Mouse (Mus musculus): ENCODE measurements around the gene Fbxo42. TPM values are rescaled to one million over a fixed set of nuclear protein-coding genes. Genes with fewer than 3 reads are reported as not detected.
A peak's percentile ranks its signal among the peaks of the same experiment; 100 is the strongest.

Fbxo42 gene
- polyA plus RNA-seq, 1 experiment: 22.1 TPM

GRCm38 (mm10) chr4:141146491-141147033, 1.2 kb upstream of the Fbxo42 start:
- H3K4me3 ChIP-seq (ENCODE audit: insufficient read depth, low read length): no peak overlapping the region
- TF ChIP-seq POLR2A (IDR thresholded peaks at IDR 0.05; ENCODE audit: low read depth, low read length): no peak
- peak overlapping the region; percentile 92; the same call in 1 of the 2 replicates for H3K27ac ChIP-seq (ENCODE audit: insufficient read depth, low read length)
- peaks cover 4% of the 10 kb centered on the region for H3K4me1 ChIP-seq (ENCODE audit: control insufficient read depth, insufficient read depth, low read length)

GRCm38 (mm10) chr4:141148009-141148801, 492 bp downstream of the Fbxo42 start:
- no peaks in the 10 kb centered on the region; the same call in 1 of the 2 replicates for H3K4me1 ChIP-seq (ENCODE audit: control insufficient read depth, insufficient read depth, low read length)
- TF ChIP-seq POLR2A (IDR thresholded peaks at IDR 0.05; ENCODE audit: low read depth, low read length) (no peak), CTCF (IDR thresholded peaks at IDR 0.05; ENCODE audit: borderline replicate concordance, insufficient read depth, low read length) (no peak)
- peak overlapping the region; percentile 6; the same call in 1 of the 2 replicates for H3K27ac ChIP-seq (ENCODE audit: insufficient read depth, low read length)
- peak overlapping the region; percentile 84 for H3K4me3 ChIP-seq (ENCODE audit: insufficient read depth, low read length)

GRCm38 (mm10) chr4:141149116-141149515, 1.4 kb downstream of the Fbxo42 start:
- TF ChIP-seq POLR2A (IDR thresholded peaks at IDR 0.05; ENCODE audit: low read depth, low read length): no peak
- no peak for TF ChIP-seq CTCF (IDR thresholded peaks at IDR 0.05; ENCODE audit: borderline replicate concordance, insufficient read depth, low read length)
- Histone ChIP-seq H3K4me3 (ENCODE audit: insufficient read depth, low read length) (peak overlapping the region; percentile 84), H3K4me1 (ENCODE audit: control insufficient read depth, insufficient read depth, low read length) (no peaks in the 10 kb centered on the region; the same call in 1 of the 2 replicates), H3K27ac (ENCODE audit: insufficient read depth, low read length) (no peak overlapping the region)

- Histone ChIP-seq H3K4me3 (ENCODE audit: insufficient read depth, low read length) (no peak overlapping the region), H3K27ac (ENCODE audit: insufficient read depth, low read length) (no peak overlapping the region), H3K4me1 (ENCODE audit: control insufficient read depth, insufficient read depth, low read length) (no peaks in the 10 kb centered on the region)
- TF ChIP-seq CTCF (IDR thresholded peaks at IDR 0.05; ENCODE audit: borderline replicate concordance, insufficient read depth, low read length) (no peak), POLR2A (IDR thresholded peaks at IDR 0.05; ENCODE audit: low read depth, low read length) (no peak)
These were observed 9.8 kb downstream of the Fbxo42 start for GRCm38 (mm10) chr4:141157485-141157884.

- Histone ChIP-seq H3K4me1 (ENCODE audit: control insufficient read depth, insufficient read depth, low read length) (no peaks in the 10 kb centered on the region), H3K27ac (ENCODE audit: insufficient read depth, low read length) (no peak overlapping the region), H3K4me3 (ENCODE audit: insufficient read depth, low read length) (no peak overlapping the region)
- TF ChIP-seq POLR2A (IDR thresholded peaks at IDR 0.05; ENCODE audit: low read depth, low read length): no peak
These were observed 10.9 kb downstream of the Fbxo42 start for GRCm38 (mm10) chr4:141158609-141159008.

- Histone ChIP-seq H3K27ac (ENCODE audit: insufficient read depth, low read length) (no peak overlapping the region), H3K4me1 (ENCODE audit: control insufficient read depth, insufficient read depth, low read length) (no peaks in the 10 kb centered on the region), H3K4me3 (ENCODE audit: insufficient read depth, low read length) (no peak overlapping the region)
- TF ChIP-seq CTCF (IDR thresholded peaks at IDR 0.05; ENCODE audit: borderline replicate concordance, insufficient read depth, low read length): no peak
These were observed 11.4 kb downstream of the Fbxo42 start for GRCm38 (mm10) chr4:141159093-141159492.

GRCm38 (mm10) chr4:141159666-141160065, 12.0 kb downstream of the Fbxo42 start:
- no peak overlapping the region for H3K27ac ChIP-seq (ENCODE audit: insufficient read depth, low read length)
- H3K4me1 ChIP-seq (ENCODE audit: control insufficient read depth, insufficient read depth, low read length): no peaks in the 10 kb centered on the region
- TF ChIP-seq POLR2A (IDR thresholded peaks at IDR 0.05; ENCODE audit: low read depth, low read length) (no peak), CTCF (IDR thresholded peaks at IDR 0.05; ENCODE audit: borderline replicate concordance, insufficient read depth, low read length) (no peak)
- H3K4me3 ChIP-seq (ENCODE audit: insufficient read depth, low read length): no peak overlapping the region

GRCm38 (mm10) chr4:141160193-141160592, 12.5 kb downstream of the Fbxo42 start:
- H3K4me1 ChIP-seq (ENCODE audit: control insufficient read depth, insufficient read depth, low read length): no peaks in the 10 kb centered on the region
- H3K4me3 ChIP-seq (ENCODE audit: insufficient read depth, low read length): no peak overlapping the region
- no peak for TF ChIP-seq POLR2A (IDR thresholded peaks at IDR 0.05; ENCODE audit: low read depth, low read length)
- no peak for TF ChIP-seq CTCF (IDR thresholded peaks at IDR 0.05; ENCODE audit: borderline replicate concordance, insufficient read depth, low read length)
- no peak overlapping the region for H3K27ac ChIP-seq (ENCODE audit: insufficient read depth, low read length)

GRCm38 (mm10) chr4:141161699-141162208, 14.0 kb downstream of the Fbxo42 start:
- Histone ChIP-seq H3K4me3 (ENCODE audit: insufficient read depth, low read length) (no peak overlapping the region), H3K4me1 (ENCODE audit: control insufficient read depth, insufficient read depth, low read length) (no peaks in the 10 kb centered on the region), H3K27ac (ENCODE audit: insufficient read depth, low read length) (no peak overlapping the region)
- TF ChIP-seq POLR2A (IDR thresholded peaks at IDR 0.05; ENCODE audit: low read depth, low read length): no peak
- no peak for TF ChIP-seq CTCF (IDR thresholded peaks at IDR 0.05; ENCODE audit: borderline replicate concordance, insufficient read depth, low read length)

- no peaks in the 10 kb centered on the region for H3K4me1 ChIP-seq (ENCODE audit: control insufficient read depth, insufficient read depth, low read length)
- no peak for TF ChIP-seq CTCF (IDR thresholded peaks at IDR 0.05; ENCODE audit: borderline replicate concordance, insufficient read depth, low read length)
- no peak for TF ChIP-seq POLR2A (IDR thresholded peaks at IDR 0.05; ENCODE audit: low read depth, low read length)
- H3K27ac ChIP-seq (ENCODE audit: insufficient read depth, low read length): no peak overlapping the region
- no peak overlapping the region for H3K4me3 ChIP-seq (ENCODE audit: insufficient read depth, low read length)
These were observed 16.0 kb downstream of the Fbxo42 start for GRCm38 (mm10) chr4:141163729-141164128.
